Mouse (Mus musculus): ENCODE measurements at regions not wholly inside any gene's neighbourhood (a gene's known extent, or its start where the extent isn't known, plus 50 kb on each side); places are given as distances from the start of the nearest gene placed in this dataset.

GRCm38 (mm10) chr14:66584699-66585098, 575.7 kb upstream of the Gulo start:
- DNase-seq (ENCODE audit: low spot score) = no peak

- peak; percentile 6 for DNase-seq (ENCODE audit: low spot score)
Observed at GRCm38 (mm10) chr14:66579904-66580492, 571.0 kb upstream of the Gulo start.

GRCm38 (mm10) chr14:66566600-66566999, 557.6 kb upstream of the Gulo start:
- DNase-seq (ENCODE audit: low spot score) = no peak

GRCm38 (mm10) chr14:66562744-66563143, 553.7 kb upstream of the Gulo start:
- DNase-seq (ENCODE audit: low spot score) = no peak

- no peak for DNase-seq (ENCODE audit: low spot score)
Observed at GRCm38 (mm10) chr14:66561715-66562114, 552.7 kb upstream of the Gulo start.

GRCm38 (mm10) chr14:66561042-66561590, 552.1 kb upstream of the Gulo start:
- DNase-seq (ENCODE audit: low spot score) = no peak

GRCm38 (mm10) chr14:66558393-66558792, 549.4 kb upstream of the Gulo start:
- DNase-seq (ENCODE audit: low spot score) = peak; percentile 12

- no peak for DNase-seq (ENCODE audit: low spot score)
Observed at GRCm38 (mm10) chr14:66557631-66558030, 548.6 kb upstream of the Gulo start.

- no peak for DNase-seq (ENCODE audit: low spot score)
Observed at GRCm38 (mm10) chr14:66538498-66538897, 529.5 kb upstream of the Gulo start.

- DNase-seq (ENCODE audit: low spot score) = no peak
Observed at GRCm38 (mm10) chr14:66534671-66535070, 525.7 kb upstream of the Gulo start.

GRCm38 (mm10) chr14:66528135-66528534, 519.1 kb upstream of the Gulo start:
- DNase-seq (ENCODE audit: low spot score) = no peak

GRCm38 (mm10) chr14:66527061-66527460, 518.1 kb upstream of the Gulo start:
- DNase-seq (ENCODE audit: low spot score) = no peak

GRCm38 (mm10) chr14:66522856-66523400, 513.9 kb upstream of the Gulo start:
- DNase-seq (ENCODE audit: low spot score) = peak; percentile 10

GRCm38 (mm10) chr14:66521836-66522629, 513.0 kb upstream of the Gulo start:
- DNase-seq (ENCODE audit: low spot score) = peak; percentile 36

GRCm38 (mm10) chr14:66516770-66517169, 507.8 kb upstream of the Gulo start:
- DNase-seq (ENCODE audit: low spot score) = no peak

GRCm38 (mm10) chr14:66510750-66511149, 501.7 kb upstream of the Gulo start:
- no peak for DNase-seq (ENCODE audit: low spot score)

GRCm38 (mm10) chr14:66510218-66510617, 501.2 kb upstream of the Gulo start:
- no peak for DNase-seq (ENCODE audit: low spot score)

- no peak for DNase-seq (ENCODE audit: low spot score)
Observed at GRCm38 (mm10) chr14:66509706-66510105, 500.7 kb upstream of the Gulo start.

GRCm38 (mm10) chr14:66501995-66502394, 493.0 kb upstream of the Gulo start:
- no peak for DNase-seq (ENCODE audit: low spot score)

- DNase-seq (ENCODE audit: low spot score) = peak; percentile 70
Observed at GRCm38 (mm10) chr14:66499896-66500295, 490.9 kb upstream of the Gulo start.

- DNase-seq (ENCODE audit: low spot score) = no peak
Observed at GRCm38 (mm10) chr14:66495146-66495545, 486.1 kb upstream of the Gulo start.

GRCm38 (mm10) chr14:66494518-66494923, 485.5 kb upstream of the Gulo start:
- DNase-seq (ENCODE audit: low spot score) = peak; percentile 89

GRCm38 (mm10) chr14:66493691-66494121, 484.7 kb upstream of the Gulo start:
- no peak for DNase-seq (ENCODE audit: low spot score)
